Mouse (Mus musculus): ENCODE measurements around the gene Kcna4. TPM values are rescaled to one million over a fixed set of nuclear protein-coding genes. Genes with fewer than 3 reads are reported as not detected.

Gene Kcna4
- total RNA-seq (2023), result not detected

DNA sequence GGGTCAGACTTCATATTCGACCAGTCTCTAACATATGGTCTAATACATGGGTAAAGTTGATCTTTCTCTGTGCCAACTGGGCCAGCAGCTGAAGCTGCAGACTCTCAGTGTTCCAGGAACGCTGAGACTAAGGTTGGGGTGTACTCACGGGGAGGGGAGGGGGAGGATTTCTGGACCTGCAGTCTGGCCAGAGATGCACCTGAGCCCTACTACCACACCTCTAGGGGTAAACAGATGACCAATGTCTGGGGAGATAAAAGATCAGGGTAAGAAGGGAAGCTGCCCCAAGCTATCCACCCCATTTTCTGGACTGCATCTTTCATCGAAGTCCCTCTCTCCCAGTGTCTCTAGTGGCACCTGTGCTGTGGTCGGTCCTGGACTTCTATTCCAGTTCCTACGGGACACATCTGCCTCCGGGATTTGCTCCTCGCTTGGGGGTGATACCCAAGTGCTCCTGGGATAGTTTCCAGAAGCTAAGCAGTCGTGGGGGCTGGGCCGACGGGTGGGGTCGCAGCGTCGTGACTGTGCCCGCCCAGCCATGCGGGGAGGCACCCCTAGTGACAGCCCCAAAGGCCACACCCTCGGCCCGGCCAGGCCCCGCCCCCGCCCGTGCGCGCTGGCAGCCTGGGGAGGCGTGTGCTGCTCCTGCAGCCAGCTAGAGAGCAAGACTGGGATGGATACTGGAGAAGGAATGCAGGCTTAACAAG lies at the start of gene Kcna4:
Gene Kcna4 (plus strand): TSS at position 650 of the 707 bp plus-strand sequence.

Other genes starting within 250 kb of the Kcna4 start
- gene Fshb, start 231.0 kb upstream of the Kcna4 start, total RNA-seq (2023), result not detected